Mouse (Mus musculus): ENCODE measurements around the gene Sf3a3.
A peak's percentile ranks its signal among the peaks of the same experiment; 100 is the strongest.

DNA sequence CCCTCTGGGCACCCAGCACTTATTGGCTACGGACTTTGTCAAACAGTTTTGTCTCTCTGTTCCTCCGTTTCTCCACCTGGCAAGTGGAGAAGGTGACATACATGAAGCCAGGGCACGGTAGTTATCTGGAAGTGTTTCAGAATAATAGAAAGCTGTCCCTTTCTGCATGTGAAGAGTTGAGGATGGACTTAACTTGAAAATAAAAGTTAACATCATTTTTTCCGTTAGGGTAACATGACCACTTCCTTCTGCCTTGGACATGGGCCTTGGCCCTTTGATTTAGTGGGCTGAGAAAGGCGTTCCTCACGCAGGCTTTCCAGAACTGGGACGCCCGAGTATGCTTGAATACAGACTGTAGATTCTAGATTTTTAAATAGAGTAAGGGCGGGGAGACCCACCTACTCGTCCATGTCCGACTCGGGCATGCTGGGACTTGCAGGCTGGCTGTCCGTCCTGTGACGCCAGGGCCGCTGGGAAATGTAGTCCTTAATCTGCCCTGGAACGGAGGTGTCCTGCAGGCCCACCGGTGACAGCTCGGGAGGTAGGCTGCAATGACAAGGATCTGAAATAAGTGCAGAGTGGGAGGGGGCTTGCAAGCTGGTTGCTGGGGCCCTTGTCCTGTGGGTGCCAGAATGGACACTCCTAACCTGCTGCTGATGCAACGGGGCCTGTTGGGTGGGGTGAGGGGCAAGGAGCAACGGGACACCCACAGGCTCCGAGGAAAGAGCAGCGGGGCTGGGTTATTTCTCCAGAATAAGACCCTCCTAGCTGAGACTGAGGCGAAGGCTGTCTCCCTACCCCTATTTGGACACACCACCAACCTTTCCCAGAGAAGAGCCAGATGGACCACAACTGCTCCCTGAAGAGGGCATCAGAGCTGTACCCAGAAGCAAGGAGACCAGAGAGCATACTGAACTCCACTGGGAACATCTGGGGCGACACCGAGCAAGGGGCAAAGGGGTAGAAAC, 27.1 kb downstream of the Sf3a3 start, which contains the start of gene Inpp5b:
- TF ChIP-seq ZNF384 (IDR thresholded peaks at IDR 0.05; ENCODE audit: low read depth, low read length), result no peak
- TF ChIP-seq ZC3H11A (IDR thresholded peaks at IDR 0.05; ENCODE audit: borderline replicate concordance, low read depth, low read length), result 0 out of 2 replicates have a peak, but pooled peaks have one; percentile 7
- TF ChIP-seq HCFC1 (IDR thresholded peaks at IDR 0.05; ENCODE audit: borderline replicate concordance, insufficient read depth, low read length), result peak; percentile 95
- no peak for TF ChIP-seq CHD2 (IDR thresholded peaks at IDR 0.05; ENCODE audit: low read depth, low read length)

Data from ES-E14 (cell line).